Mouse (Mus musculus) C2C12 (cell line): ENCODE measurements at regions not wholly inside any gene's neighbourhood (a gene's known extent, or its start where the extent isn't known, plus 50 kb on each side); places are given as distances from the start of the nearest gene placed in this dataset.

Experiments
- CTCF ChIP-seq: IDR thresholded peaks from one replicate; pipeline ENCODE4 v1.5.1; 2011; ENCODE audit not compliant: control insufficient read depth, insufficient read depth, insufficient read length
- FOSL1 ChIP-seq: IDR thresholded peaks from one replicate; pipeline ENCODE4 v1.8.0; 2011; ENCODE audit warnings: mild to moderate bottlenecking, low read length; ENCODE audit not compliant: poor library complexity, insufficient read depth, severe bottlenecking
- MAX ChIP-seq: IDR thresholded peaks from one replicate; pipeline ENCODE4 v1.6.1; 2011; ENCODE audit warnings: mild to moderate bottlenecking, control low read depth
- USF1 ChIP-seq: IDR thresholded peaks from one replicate; pipeline ENCODE4 v1.6.1; 2011; ENCODE audit warnings: low read depth, mild to moderate bottlenecking, control low read depth, moderate library complexity

- TF ChIP-seq CTCF (no peak), MAX (no peak), USF1 (no peak), FOSL1 (no peak)
These were observed 199.3 kb upstream of the Cited2 start for GRCm38 (mm10) chr10:17523558-17524328.
